Mouse (Mus musculus) retina, postnatal 1 day (tissue): ENCODE data around the gene Nod2.
"Not testable (repeated sequence)": the region's sequence is repeated elsewhere in the genome, so short reads cannot be mapped to it uniquely, and the experiment has no call there.

Source experiments
- DNase-seq: peaks from one replicate; pipeline ENCODE4 v3.0.0-alpha.2; 2012

The Nod2 gene

DNA sequence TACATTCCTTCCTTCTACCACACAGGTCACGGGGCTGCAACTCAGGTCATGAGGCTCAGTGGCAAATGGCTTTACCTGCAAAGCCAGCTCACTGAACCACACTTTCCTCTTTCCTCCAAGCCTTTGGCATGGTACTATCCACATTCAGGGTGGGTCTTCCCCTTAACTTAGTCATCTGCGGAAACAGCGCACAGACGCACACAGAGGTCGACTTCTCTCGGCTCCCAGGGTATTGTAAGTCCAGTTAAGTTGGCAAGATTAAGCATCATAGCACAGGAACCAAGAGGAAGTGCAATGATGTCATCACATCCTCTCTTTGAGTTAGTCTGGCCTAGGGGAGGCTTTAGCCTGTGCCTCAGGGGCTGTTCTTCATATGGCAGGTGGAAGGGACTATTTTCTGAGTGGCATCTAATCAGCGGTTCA lies 13.8 kb upstream of the Nod2 start:
- no peak for DNase-seq

- no peak for DNase-seq
Observed at GRCm38 (mm10) chr8:88635474-88636397, 11.4 kb upstream of the Nod2 start, which contains the start of gene Snx20. Snx20 (minus strand) TSS chr8:88636128.

- no peak for DNase-seq
Observed at GRCm38 (mm10) chr8:88637092-88638000, 9.8 kb upstream of the Nod2 start.

GRCm38 (mm10) chr8:88638908-88639307 lies 8.2 kb upstream of the Nod2 start:
- no peak for DNase-seq

- DNase-seq, result no peak
Observed at GRCm38 (mm10) chr8:88642734-88643564, 4.2 kb upstream of the Nod2 start.

DNA sequence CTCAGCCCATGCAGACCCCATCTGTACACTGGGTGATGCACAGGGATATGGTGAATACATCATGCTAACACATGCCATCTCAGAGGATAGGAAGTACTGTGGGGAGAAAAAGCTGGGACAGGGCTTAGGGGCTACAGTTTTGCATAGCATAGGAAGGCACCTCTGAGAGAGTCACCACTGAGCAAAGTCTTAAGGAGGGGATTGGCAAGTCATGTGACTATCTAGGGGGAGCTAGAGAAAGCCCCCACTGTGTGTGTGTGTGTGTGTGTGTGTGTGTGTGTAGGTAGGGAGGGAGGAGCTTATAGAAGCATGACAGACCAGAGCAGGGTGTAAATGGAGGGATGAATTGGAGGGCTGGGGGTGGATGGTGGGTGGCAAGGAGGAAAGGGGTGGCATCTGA lies 1.2 kb downstream of the Nod2 start:
- no peak for DNase-seq

- DNase-seq, result no peak
Observed at GRCm38 (mm10) chr8:88650016-88650708, 3.0 kb downstream of the Nod2 start.

- DNase-seq, result not testable (repeated sequence)
Observed at GRCm38 (mm10) chr8:88651122-88651521, 4.0 kb downstream of the Nod2 start.

- no peak for DNase-seq
Observed at GRCm38 (mm10) chr8:88655334-88655733, 8.2 kb downstream of the Nod2 start.

GRCm38 (mm10) chr8:88659873-88660272 lies 12.8 kb downstream of the Nod2 start:
- DNase-seq, result no peak

DNA sequence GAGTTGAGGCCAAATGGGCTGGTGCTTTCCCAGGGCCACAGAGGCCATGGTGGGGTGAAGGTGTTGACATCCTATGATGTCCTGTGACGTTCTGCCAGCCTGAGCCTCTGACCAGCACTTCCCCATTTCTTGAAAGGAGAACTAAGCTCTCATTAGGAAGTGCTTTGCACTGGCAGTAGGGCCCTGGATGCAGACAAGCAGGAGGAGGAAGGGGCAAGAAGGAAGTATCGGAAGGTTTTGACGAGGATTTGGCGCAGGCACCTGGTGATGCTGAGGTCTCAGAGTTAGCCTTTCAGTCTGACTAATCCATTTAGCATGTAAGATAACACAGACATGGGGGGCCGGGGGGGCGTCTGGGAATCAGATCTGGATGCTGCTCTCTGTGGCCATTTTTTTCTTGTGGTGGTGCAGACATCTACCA lies 15.3 kb downstream of the Nod2 start:
- DNase-seq, result no peak

DNA sequence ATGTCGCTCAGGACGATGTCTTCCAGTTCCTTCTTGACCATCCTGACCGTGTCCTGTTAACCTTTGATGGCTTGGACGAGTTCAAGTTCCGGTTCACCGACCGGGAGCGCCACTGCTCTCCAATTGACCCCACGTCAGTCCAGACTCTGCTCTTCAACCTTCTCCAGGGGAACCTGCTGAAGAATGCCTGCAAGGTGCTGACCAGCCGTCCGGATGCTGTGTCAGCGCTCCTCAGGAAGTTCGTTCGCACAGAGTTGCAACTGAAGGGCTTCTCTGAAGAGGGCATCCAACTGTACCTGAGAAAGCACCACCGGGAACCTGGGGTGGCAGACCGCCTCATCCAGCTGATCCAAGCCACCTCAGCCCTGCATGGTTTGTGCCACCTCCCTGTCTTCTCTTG lies 17.0 kb downstream of the Nod2 start:
- no peak for DNase-seq

DNA sequence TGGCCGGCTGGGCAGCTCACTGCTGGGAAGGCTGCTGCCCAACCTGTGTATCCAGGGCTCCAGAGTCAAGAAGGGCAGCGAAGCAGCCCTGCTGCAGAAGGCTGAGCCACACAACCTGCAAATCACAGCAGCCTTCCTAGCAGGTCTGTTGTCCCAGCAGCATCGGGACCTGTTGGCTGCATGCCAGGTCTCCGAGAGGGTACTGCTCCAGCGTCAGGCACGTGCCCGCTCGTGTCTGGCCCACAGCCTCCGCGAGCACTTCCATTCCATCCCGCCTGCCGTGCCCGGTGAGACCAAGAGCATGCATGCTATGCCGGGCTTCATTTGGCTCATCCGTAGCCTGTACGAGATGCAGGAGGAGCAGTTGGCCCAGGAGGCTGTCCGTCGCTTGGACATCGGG lies 17.8 kb downstream of the Nod2 start:
- peak; percentile 34 for DNase-seq

GRCm38 (mm10) chr8:88666435-88666834 lies 19.3 kb downstream of the Nod2 start:
- DNase-seq, result no peak

DNA sequence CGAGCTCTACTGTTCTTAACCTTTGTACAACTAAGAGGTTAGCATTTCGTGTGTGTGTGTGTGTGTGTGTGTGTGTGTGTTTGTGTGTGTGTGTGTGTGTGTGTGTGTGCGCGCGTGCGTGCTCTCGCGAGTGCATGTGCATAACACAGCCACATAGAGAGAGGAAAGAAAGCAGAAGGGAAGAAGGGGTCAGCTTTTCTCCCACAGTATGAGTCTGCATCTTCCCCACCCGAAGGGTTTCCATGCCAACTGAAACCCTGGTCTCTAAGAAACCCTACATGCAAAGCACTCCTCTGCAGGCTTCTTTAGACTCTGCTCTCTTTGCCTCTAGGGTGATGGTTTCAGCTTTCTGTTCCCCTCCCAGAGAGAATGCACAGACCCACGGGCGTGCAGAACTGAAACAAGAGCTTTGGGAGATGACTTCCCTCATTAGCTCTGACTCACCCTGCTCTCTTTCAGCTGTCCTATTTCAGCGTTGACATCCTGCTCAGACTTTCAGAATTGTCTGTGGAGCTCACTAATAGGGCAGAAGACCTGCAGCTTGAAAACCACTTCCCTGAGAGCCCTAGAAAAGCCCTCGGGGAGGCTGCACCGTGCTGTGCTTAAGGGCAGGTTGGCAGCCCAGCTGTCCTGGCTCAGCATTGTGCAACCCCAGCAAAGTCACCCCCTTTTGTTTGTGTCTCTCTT lies 21.4 kb downstream of the Nod2 start:
- peak; percentile 53 for DNase-seq

GRCm38 (mm10) chr8:88670782-88671181 lies 23.7 kb downstream of the Nod2 start:
- DNase-seq, result no peak

- DNase-seq, result no peak
Observed at GRCm38 (mm10) chr8:88671575-88671974, 24.5 kb downstream of the Nod2 start.

GRCm38 (mm10) chr8:88673859-88674258 lies 26.7 kb downstream of the Nod2 start:
- DNase-seq, result no peak

DNA sequence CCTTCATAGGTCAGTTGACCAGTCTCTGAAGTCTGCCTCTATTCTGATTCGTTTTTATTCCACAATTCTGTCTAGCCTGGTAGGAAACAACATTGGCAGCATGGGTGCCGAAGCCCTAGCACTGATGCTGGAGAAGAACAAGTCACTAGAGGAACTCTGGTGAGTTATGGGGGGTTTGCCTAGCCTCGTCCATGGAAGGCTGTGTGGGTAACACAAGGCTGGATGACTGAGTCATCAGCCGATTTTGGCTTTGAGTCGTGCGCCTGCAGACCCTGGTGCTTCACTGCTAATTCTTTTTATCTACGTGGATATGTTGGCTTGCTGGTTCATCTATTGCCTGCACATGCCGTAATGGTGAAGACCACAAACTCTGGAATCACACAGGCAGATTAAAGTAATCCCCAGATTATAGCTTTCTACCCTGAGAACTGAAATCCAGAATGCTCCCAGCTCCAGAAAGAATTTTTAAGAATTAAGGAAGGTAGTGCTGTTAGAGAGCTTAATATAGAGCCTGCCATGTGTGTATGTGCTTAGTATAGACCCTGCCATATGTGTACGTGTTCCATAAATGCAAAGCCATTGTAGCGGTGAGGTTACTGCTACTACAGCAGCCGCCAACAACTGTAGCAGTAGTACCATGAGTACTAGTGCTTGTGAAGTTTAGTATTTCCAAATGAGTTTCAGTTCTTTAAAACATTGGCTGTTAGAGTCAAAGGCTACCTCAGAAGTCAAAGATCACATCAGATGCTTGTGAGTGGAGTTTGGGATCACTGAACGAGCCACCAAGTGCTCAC lies 28.5 kb downstream of the Nod2 start:
- DNase-seq, result no peak

DNA sequence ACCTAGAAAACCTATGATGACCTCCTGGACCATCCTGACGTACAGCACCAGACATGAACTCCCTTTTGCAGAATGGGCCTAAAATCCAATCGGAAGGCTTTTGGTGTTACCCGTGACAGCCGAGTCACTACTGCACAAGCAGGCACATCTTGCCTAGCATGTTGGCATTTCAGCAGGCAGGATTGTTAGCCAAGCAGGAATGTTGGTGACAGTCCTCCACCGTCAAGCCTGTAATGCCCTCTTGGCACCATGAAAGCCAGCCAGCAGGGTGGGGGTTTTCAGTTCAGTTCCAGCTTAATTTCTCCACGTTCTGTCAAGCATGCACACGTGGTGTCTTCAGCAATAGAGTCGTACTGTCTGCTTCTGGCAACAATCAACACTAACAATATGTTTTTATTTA lies 30.0 kb downstream of the Nod2 start:
- no peak for DNase-seq

DNA sequence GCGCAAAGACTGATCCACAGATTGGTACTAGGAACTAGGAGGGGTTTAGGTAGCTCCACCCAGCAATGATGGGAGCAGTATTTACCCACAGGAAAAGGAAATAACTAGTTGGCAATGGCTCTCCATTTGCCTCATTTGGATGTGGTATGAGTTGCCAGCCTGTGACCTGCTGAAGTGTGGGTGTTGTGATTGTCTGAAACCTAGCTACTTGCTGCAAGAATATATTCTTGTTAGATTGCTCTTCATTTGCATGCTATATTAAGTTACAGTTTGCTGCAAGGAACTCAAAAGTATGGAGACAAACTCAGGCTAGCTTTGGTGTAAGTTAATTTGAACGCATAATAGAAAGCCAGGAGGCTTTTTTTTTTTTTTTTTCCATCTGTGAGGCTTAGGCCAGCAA lies 33.5 kb downstream of the Nod2 start:
- DNase-seq, result no peak
